Mouse (Mus musculus) hindbrain, embryonic 12.5 days (tissue): ENCODE results near the gene Fcgr4. TPM values are rescaled to one million over a fixed set of nuclear protein-coding genes. Genes with fewer than 3 reads are reported as not detected.
"Not testable (repeated sequence)": the region's sequence is repeated elsewhere in the genome, so short reads cannot be mapped to it uniquely, and the experiment has no call there.

Source experiments
- ATAC-seq: fragments of 200-750 bp; cut with Nextera tagmentation; 2 replicates; pipeline ENCODE4 v1.8.0; 2017; ENCODE audit warnings: moderate TSS enrichment; ENCODE audit not compliant: low FRiP score
- H3K27ac ChIP-seq: fragments of 300-500 bp; sonication (generic); 2 replicates; pipeline ENCODE4 v1.5.1; 2016; ENCODE audit warnings: mild to moderate bottlenecking
- H3K27me3 ChIP-seq: fragments of 300-500 bp; sonication (generic); 2 replicates; pipeline ENCODE4 v1.6.1; 2016; ENCODE audit warnings: mild to moderate bottlenecking
- H3K36me3 ChIP-seq: fragments of 300-500 bp; sonication (generic); 2 replicates; pipeline ENCODE4 v1.6.1; 2016; ENCODE audit warnings: mild to moderate bottlenecking
- H3K4me1 ChIP-seq: fragments of 300-500 bp; sonication (generic); 2 replicates; pipeline ENCODE4 v1.6.1; 2016
- H3K4me2 ChIP-seq: fragments of 300-500 bp; sonication (generic); replicated peaks from 2 replicates; pipeline ENCODE4 v1.6.1; 2016; ENCODE audit warnings: mild to moderate bottlenecking
- H3K4me3 ChIP-seq: fragments of 300-500 bp; sonication (generic); 2 replicates; pipeline ENCODE4 v1.5.1; 2016; ENCODE audit warnings: mild to moderate bottlenecking
- H3K9ac ChIP-seq: fragments of 300-500 bp; sonication (generic); 2 replicates; pipeline ENCODE4 v1.6.1; 2016; ENCODE audit warnings: mild to moderate bottlenecking, moderate library complexity
- H3K9me3 ChIP-seq: fragments of 300-500 bp; sonication (generic); replicated peaks from 2 replicates; pipeline ENCODE4 v1.6.1; 2016; ENCODE audit warnings: mild to moderate bottlenecking
- WGBS: fragments of 180-500 bp; shearing (Covaris S2); methylation state at CpG from one replicate; pipeline ENCODE4 v1.1.7; 2016; 5-methylcytosine and 5-hydroxymethylcytosine counted together
- polyA plus RNA-seq: library from polyadenylated mRNA; unstranded; fragments of >200 nt; fragmentation: Nextera tagmentation; extraction: Ambion mirVana; gene quantifications from 2 replicates; pipeline ENCODE4 v1.2.1, GENCODE M21; 2016

Gene Fcgr4
- 0.25 and 0.45 TPM in 2 replicates for polyA plus RNA-seq

- Histone ChIP-seq H3K4me2 (no peak within 1 kb of the TSS), H3K9ac (no peak within 1 kb of the TSS), H3K4me1 (no peaks in the 10 kb centered on the region), H3K27ac (no peak within 1 kb of the TSS), H3K9me3 (no peaks in the 10 kb centered on the region), H3K36me3 (no peaks in the 10 kb centered on the region), H3K27me3 (no peaks in the 10 kb centered on the region), H3K4me3 (no peak within 1 kb of the TSS)
- ATAC-seq, result no peak
- 79% methylated on average over 2 of the region's 2 CpGs for WGBS
Observed at GRCm38 (mm10) chr1:171018737-171019136, at the start of gene Fcgr4. Gene Fcgr4, plus strand, starts transcription at chr1:171018920.

- no peaks in the 10 kb centered on the region for H3K36me3 ChIP-seq
- H3K4me3 ChIP-seq, result no peak overlapping the region
- no peak overlapping the region for H3K27ac ChIP-seq
- 87% methylated on average over 6 of the region's 6 CpGs for WGBS
- no peak for ATAC-seq
- H3K4me1 ChIP-seq, result no peaks in the 10 kb centered on the region
- H3K9me3 ChIP-seq, result no peaks in the 10 kb centered on the region
- H3K27me3 ChIP-seq, result no peaks in the 10 kb centered on the region
- H3K9ac ChIP-seq, result no peak overlapping the region
- no peak overlapping the region for H3K4me2 ChIP-seq
Observed at GRCm38 (mm10) chr1:170972494-170972893, 46.2 kb upstream of the Fcgr4 start.

GRCm38 (mm10) chr1:170972936-170973335, 45.8 kb upstream of the Fcgr4 start:
- 88% methylated on average over 4 of the region's 4 CpGs for WGBS
- H3K4me3 ChIP-seq, result no peak overlapping the region

GRCm38 (mm10) chr1:170974171-170974570, 44.5 kb upstream of the Fcgr4 start:
- Histone ChIP-seq H3K4me1 (no peaks in the 10 kb centered on the region), H3K9ac (no peak overlapping the region), H3K9me3 (no peaks in the 10 kb centered on the region), H3K36me3 (no peaks in the 10 kb centered on the region), H3K27ac (no peak overlapping the region), H3K4me3 (no peak overlapping the region), H3K4me2 (no peak overlapping the region), H3K27me3 (no peaks in the 10 kb centered on the region)
- ATAC-seq, result no peak
- WGBS, result 89% methylated on average over 8 of the region's 8 CpGs

More at GRCm38 (mm10) chr1:170972936-170973335, 45.8 kb upstream of the Fcgr4 start:
- ATAC-seq, result no peak
- no peak overlapping the region for H3K4me2 ChIP-seq
- H3K9ac ChIP-seq, result no peak overlapping the region
- no peaks in the 10 kb centered on the region for H3K36me3 ChIP-seq
- no peaks in the 10 kb centered on the region for H3K27me3 ChIP-seq
- no peak overlapping the region for H3K27ac ChIP-seq
- no peaks in the 10 kb centered on the region for H3K4me1 ChIP-seq
- H3K9me3 ChIP-seq, result no peaks in the 10 kb centered on the region

- H3K9me3 ChIP-seq, result no peaks in the 10 kb centered on the region
- no peaks in the 10 kb centered on the region for H3K4me1 ChIP-seq
- 94% methylated on average over 2 of the region's 2 CpGs for WGBS
- H3K36me3 ChIP-seq, result no peaks in the 10 kb centered on the region
- H3K4me3 ChIP-seq, result no peak overlapping the region
- no peak overlapping the region for H3K27ac ChIP-seq
- H3K9ac ChIP-seq, result no peak overlapping the region
- no peak for ATAC-seq
- no peak overlapping the region for H3K4me2 ChIP-seq
- H3K27me3 ChIP-seq, result no peaks in the 10 kb centered on the region
Observed at GRCm38 (mm10) chr1:170974736-170975135, 44.0 kb upstream of the Fcgr4 start.

- H3K9ac ChIP-seq, H3K36me3 ChIP-seq, H3K4me2 ChIP-seq, H3K4me3 ChIP-seq, H3K27ac ChIP-seq, ATAC-seq, H3K27me3 ChIP-seq, H3K9me3 ChIP-seq, H3K4me1 ChIP-seq: not testable (repeated sequence)
- WGBS, result 79% methylated on average over 2 of the region's 2 CpGs
Observed at GRCm38 (mm10) chr1:170975350-170975749, 43.4 kb upstream of the Fcgr4 start.

GRCm38 (mm10) chr1:170975751-170976161, 43.0 kb upstream of the Fcgr4 start:
- no peak overlapping the region for H3K9ac ChIP-seq
- H3K9me3 ChIP-seq, result no peaks in the 10 kb centered on the region
- H3K4me3 ChIP-seq, result no peak overlapping the region
- H3K4me2 ChIP-seq, result no peak overlapping the region
- H3K36me3 ChIP-seq, result no peaks in the 10 kb centered on the region
- ATAC-seq, result no peak
- H3K27ac ChIP-seq, result no peak overlapping the region
- 80% methylated on average over 7 of the region's 7 CpGs for WGBS
- no peaks in the 10 kb centered on the region for H3K27me3 ChIP-seq
- no peaks in the 10 kb centered on the region for H3K4me1 ChIP-seq

GRCm38 (mm10) chr1:170976447-170976846, 42.3 kb upstream of the Fcgr4 start, which contains the start of gene Fcgr2b:
Gene Fcgr2b, minus strand, starts transcription at chr1:170976547.
- WGBS, result 97% methylated on average over 5 of the region's 5 CpGs
- Histone ChIP-seq H3K27me3 (no peaks in the 10 kb centered on the region), H3K9ac (no peak within 1 kb of the TSS), H3K36me3 (no peaks in the 10 kb centered on the region), H3K27ac (no peak within 1 kb of the TSS), H3K9me3 (no peaks in the 10 kb centered on the region), H3K4me2 (no peak within 1 kb of the TSS), H3K4me3 (no peak within 1 kb of the TSS), H3K4me1 (no peaks in the 10 kb centered on the region)
- no peak for ATAC-seq

- H3K27ac ChIP-seq, result no peak overlapping the region
- H3K4me2 ChIP-seq, result no peak overlapping the region
- no peaks in the 10 kb centered on the region for H3K9me3 ChIP-seq
- no peak overlapping the region for H3K4me3 ChIP-seq
- ATAC-seq, result no peak
- H3K4me1 ChIP-seq, result no peaks in the 10 kb centered on the region
- no peak overlapping the region for H3K9ac ChIP-seq
- no peaks in the 10 kb centered on the region for H3K36me3 ChIP-seq
- no peaks in the 10 kb centered on the region for H3K27me3 ChIP-seq
- WGBS, result 88% methylated on average over 4 of the region's 4 CpGs
Observed at GRCm38 (mm10) chr1:170978601-170979000, 40.1 kb upstream of the Fcgr4 start.

GRCm38 (mm10) chr1:170981679-170982078, 37.0 kb upstream of the Fcgr4 start:
- not testable (repeated sequence) for H3K4me2 ChIP-seq, H3K36me3 ChIP-seq, H3K27ac ChIP-seq, ATAC-seq, H3K27me3 ChIP-seq, H3K4me1 ChIP-seq, H3K9me3 ChIP-seq, H3K9ac ChIP-seq, H3K4me3 ChIP-seq
- WGBS, result 93% methylated on average over 1 of the region's 1 CpGs

GRCm38 (mm10) chr1:170982301-170982700, 36.4 kb upstream of the Fcgr4 start:
- Histone ChIP-seq H3K9ac (no peak overlapping the region), H3K4me3 (no peak overlapping the region), H3K4me2 (no peak overlapping the region), H3K27ac (no peak overlapping the region), H3K4me1 (no peaks in the 10 kb centered on the region), H3K36me3 (no peaks in the 10 kb centered on the region), H3K9me3 (no peaks in the 10 kb centered on the region), H3K27me3 (no peaks in the 10 kb centered on the region)
- WGBS, result 80% methylated on average over 2 of the region's 2 CpGs
- no peak for ATAC-seq

GRCm38 (mm10) chr1:170983066-170983465, 35.7 kb upstream of the Fcgr4 start:
- Histone ChIP-seq H3K27me3 (no peaks in the 10 kb centered on the region), H3K9ac (no peak overlapping the region), H3K4me2 (no peak overlapping the region), H3K9me3 (no peaks in the 10 kb centered on the region), H3K27ac (no peak overlapping the region), H3K36me3 (no peaks in the 10 kb centered on the region), H3K4me3 (no peak overlapping the region), H3K4me1 (no peaks in the 10 kb centered on the region)
- ATAC-seq, result no peak
- WGBS, result 82% methylated on average over 4 of the region's 4 CpGs

GRCm38 (mm10) chr1:170985092-170985491, 33.6 kb upstream of the Fcgr4 start:
- no peak overlapping the region for H3K9ac ChIP-seq

More at GRCm38 (mm10) chr1:170985092-170985491, 33.6 kb upstream of the Fcgr4 start:
- Histone ChIP-seq H3K27ac (no peak overlapping the region), H3K4me2 (no peak overlapping the region), H3K9me3 (no peaks in the 10 kb centered on the region), H3K36me3 (no peaks in the 10 kb centered on the region), H3K4me3 (no peak overlapping the region), H3K27me3 (no peaks in the 10 kb centered on the region), H3K4me1 (no peaks in the 10 kb centered on the region)
- ATAC-seq, result no peak
- 81% methylated on average over 3 of the region's 3 CpGs for WGBS
